Mouse (Mus musculus) lung, postnatal 0 days (tissue): ENCODE results near the gene 1700042G07Rik. TPM values are rescaled to one million over a fixed set of nuclear protein-coding genes. Genes with fewer than 3 reads are reported as not detected.
A peak's percentile ranks its signal among the peaks of the same experiment; 100 is the strongest.

Source experiments
- ATAC-seq: fragments of 200-750 bp; cut with Nextera tagmentation; 2 replicates; pipeline ENCODE4 v1.8.0; 2017; ENCODE audit warnings: moderate library complexity
- DNase-seq: peaks from one replicate; pipeline ENCODE4 v3.0.0-alpha.2; 2016; ENCODE audit warnings: low spot score
- H3K27ac ChIP-seq: fragments of 300-500 bp; sonication (generic); 2 replicates; pipeline ENCODE4 v1.5.1; 2014; ENCODE audit warnings: antibody characterized with exemption, mild to moderate bottlenecking, low read length, mixed read lengths
- H3K27me3 ChIP-seq: fragments of 300-500 bp; sonication (generic); replicated peaks from 2 replicates; pipeline ENCODE4 v1.6.1; 2014; ENCODE audit warnings: low read length, mixed read lengths; ENCODE audit not compliant: insufficient read depth
- H3K36me3 ChIP-seq: fragments of 300-500 bp; sonication (generic); 2 replicates; pipeline ENCODE4 v1.6.1; 2014; ENCODE audit warnings: low read length, mixed read lengths; ENCODE audit not compliant: insufficient read depth
- H3K4me1 ChIP-seq: fragments of 300-500 bp; sonication (generic); 2 replicates; pipeline ENCODE4 v1.6.1; 2014; ENCODE audit warnings: antibody characterized with exemption, low read depth, low read length, mixed read lengths; ENCODE audit not compliant: insufficient read depth
- H3K4me2 ChIP-seq: fragments of 300-500 bp; sonication (generic); replicated peaks from 2 replicates; pipeline ENCODE4 v1.6.1; 2014; ENCODE audit warnings: low read depth, mild to moderate bottlenecking, low read length, moderate library complexity, mixed read lengths
- H3K4me3 ChIP-seq: fragments of 300-500 bp; sonication (generic); 2 replicates; pipeline ENCODE4 v1.5.1; 2014; ENCODE audit warnings: low read depth, low read length
- H3K9ac ChIP-seq: fragments of 300-500 bp; sonication (generic); replicated peaks from 2 replicates; pipeline ENCODE4 v1.6.1; 2014; ENCODE audit warnings: low read depth, mild to moderate bottlenecking
- H3K9me3 ChIP-seq: fragments of 300-500 bp; sonication (generic); 2 replicates; pipeline ENCODE4 v1.6.1; 2016; ENCODE audit warnings: low read length, mixed read lengths
- CTCF ChIP-seq: IDR thresholded peaks from 2 replicates; pipeline ENCODE4 v1.5.1; 2016; ENCODE audit warnings: antibody characterized with exemption, mild to moderate bottlenecking
- EP300 ChIP-seq: IDR thresholded peaks from 2 replicates; pipeline ENCODE4 v1.6.1; 2016; ENCODE audit warnings: antibody characterized with exemption, mild to moderate bottlenecking, control low read depth
- WGBS: fragments of 180-500 bp; shearing (Covaris S2); extraction: QIAGEN DNeasy Blood & Tissue Kit; methylation state at CpG from one replicate; pipeline ENCODE4 v1.1.7; 2014; 5-methylcytosine and 5-hydroxymethylcytosine counted together
- polyA plus RNA-seq: library from polyadenylated mRNA; unstranded; fragments of >200 nt; fragmentation: Nextera tagmentation; extraction: Ambion mirVana; gene quantifications from 2 replicates; pipeline ENCODE4 v1.2.1, GENCODE M21; 2015

Gene 1700042G07Rik
- not detected in 2 replicates for polyA plus RNA-seq

- no peak for ATAC-seq
- Histone ChIP-seq H3K4me1 (peaks cover 10% of the 10 kb centered on the region), H3K27me3 (no peaks in the 10 kb centered on the region), H3K27ac (peak within 1 kb of the TSS; percentile 95), H3K9me3 (no peaks in the 10 kb centered on the region), H3K9ac (no peak within 1 kb of the TSS), H3K36me3 (no peaks in the 10 kb centered on the region), H3K4me3 (no peak within 1 kb of the TSS), H3K4me2 (no peak within 1 kb of the TSS)
- DNase-seq: no peak
- 82% methylated on average over 6 of the region's 6 CpGs for WGBS
- no peak for TF ChIP-seq CTCF
- TF ChIP-seq EP300: no peak
Measured at GRCm38 (mm10) chr4:116173072-116173471, at the start of gene 1700042G07Rik, which contains the start of gene Gm49337. TSS of gene 1700042G07Rik (plus strand) at chr4:116173372. TSS of gene Gm49337 (plus strand) at chr4:116173384.

DNA sequence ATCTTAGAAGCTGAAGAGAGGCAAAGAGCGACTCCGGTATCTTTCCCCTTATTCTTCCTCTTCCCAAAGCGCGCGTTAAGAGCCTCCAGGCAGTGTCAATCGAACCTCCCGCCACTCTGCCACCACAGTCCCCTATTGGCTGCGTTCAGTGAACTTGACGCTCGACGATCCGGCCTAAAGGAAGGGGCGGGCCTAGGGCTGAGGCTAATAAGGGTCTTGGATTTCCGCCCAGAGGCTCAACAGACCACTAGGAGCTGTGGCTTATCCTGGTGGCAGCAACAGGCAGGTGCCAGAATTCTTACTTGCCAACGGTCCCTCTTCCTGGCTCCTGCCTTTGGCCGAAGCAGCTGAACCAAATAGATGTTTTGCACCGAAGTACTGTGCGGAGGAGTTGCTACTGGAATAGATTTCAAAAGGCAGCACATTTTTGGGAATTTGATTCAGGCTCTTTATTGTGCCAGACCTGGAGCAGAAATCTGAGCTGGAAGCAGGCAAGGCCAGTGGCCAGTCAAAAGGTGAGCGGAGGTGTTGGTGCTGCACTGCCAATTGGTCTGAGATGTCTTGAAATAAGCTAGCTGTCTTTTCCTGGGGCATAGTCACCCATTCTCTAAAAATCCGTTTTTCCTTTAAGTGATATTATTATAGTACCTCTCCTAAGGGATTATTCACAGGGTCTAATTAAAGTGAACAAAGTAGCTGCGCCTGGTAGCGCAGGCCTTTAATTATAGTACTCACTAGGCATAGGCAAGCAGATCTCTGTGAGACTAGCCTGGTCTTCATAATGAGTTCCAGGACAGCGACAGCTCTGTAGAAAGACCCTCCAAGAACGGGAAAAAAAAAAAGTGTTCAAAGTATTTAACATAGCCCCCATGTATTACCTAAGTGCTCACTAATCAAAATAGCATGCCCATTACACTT lies 49.3 kb upstream of the 1700042G07Rik start, which contains the start of the genes Rad54l and Pomgnt1:
Rad54l (minus strand) TSS at position 89 of the 918 bp plus-strand sequence.
Pomgnt1 (plus strand) TSS at position 239 of the 918 bp plus-strand sequence.
- Histone ChIP-seq H3K4me3 (peak within 1 kb of the TSS; percentile 39), H3K9ac (0 out of 2 replicates have a peak within 1 kb of the TSS, but pooled peaks have one; percentile 16), H3K36me3 (no peaks in the 10 kb centered on the region), H3K9me3 (no peaks in the 10 kb centered on the region), H3K4me1 (peaks cover 3% of the 10 kb centered on the region; the same call in 1 of the 2 replicates), H3K4me2 (peak within 1 kb of the TSS; percentile 56), H3K27me3 (no peaks in the 10 kb centered on the region), H3K27ac (0 out of 2 replicates have a peak within 1 kb of the TSS, but pooled peaks have one; percentile 39)
- TF ChIP-seq EP300 (no peak), CTCF (peak; percentile 56)
- WGBS: 4% methylated on average over 24 of the region's 24 CpGs
- peak; percentile 99 for ATAC-seq
- DNase-seq: peak; percentile 96

GRCm38 (mm10) chr4:116125803-116126386 lies 47.3 kb upstream of the 1700042G07Rik start:
- Histone ChIP-seq H3K9me3 (no peaks in the 10 kb centered on the region), H3K4me3 (no peak overlapping the region), H3K4me2 (no peak overlapping the region), H3K4me1 (peaks cover 3% of the 10 kb centered on the region; the same call in 1 of the 2 replicates), H3K9ac (no peak overlapping the region), H3K27me3 (no peaks in the 10 kb centered on the region), H3K36me3 (no peaks in the 10 kb centered on the region), H3K27ac (no peak overlapping the region)
- WGBS: 75% methylated on average over 4 of the region's 4 CpGs
- TF ChIP-seq CTCF: no peak
- no peak for TF ChIP-seq EP300
- DNase-seq (no peak), ATAC-seq (no peak)

DNA sequence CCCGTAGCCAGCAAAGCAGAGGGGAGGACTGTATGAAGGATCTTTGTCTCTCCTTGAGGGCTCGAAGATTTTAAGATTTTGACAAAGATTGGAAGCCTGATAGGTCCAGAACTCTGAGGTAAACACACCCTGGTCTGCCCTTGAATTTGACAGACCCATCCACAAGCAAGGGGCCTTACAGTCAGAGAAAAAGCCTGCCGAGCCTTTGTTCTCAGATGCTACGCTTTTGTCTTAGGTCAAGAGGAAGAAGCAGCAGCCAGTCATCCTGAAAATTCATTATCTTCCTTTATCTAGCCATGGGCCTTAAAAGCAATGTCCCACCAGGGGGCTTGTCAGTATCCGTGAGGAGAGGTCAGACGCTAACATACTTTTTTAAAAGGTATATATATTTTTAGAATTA lies 45.2 kb upstream of the 1700042G07Rik start:
- ATAC-seq (no peak), DNase-seq (no peak)
- peaks cover 3% of the 10 kb centered on the region; the same call in 1 of the 2 replicates for H3K4me1 ChIP-seq
- no peaks in the 10 kb centered on the region for H3K27me3 ChIP-seq
- no peaks in the 10 kb centered on the region for H3K36me3 ChIP-seq
- H3K9me3 ChIP-seq: no peaks in the 10 kb centered on the region
- no peak overlapping the region for H3K9ac ChIP-seq
- 74% methylated on average over 6 of the region's 6 CpGs for WGBS
- H3K27ac ChIP-seq: no peak overlapping the region
- no peak overlapping the region for H3K4me2 ChIP-seq
- no peak overlapping the region for H3K4me3 ChIP-seq
- no peak for TF ChIP-seq EP300
- TF ChIP-seq CTCF: no peak

- WGBS: 77% methylated on average over 4 of the region's 4 CpGs
- Histone ChIP-seq H3K36me3 (no peaks in the 10 kb centered on the region), H3K9me3 (no peaks in the 10 kb centered on the region), H3K4me2 (no peak overlapping the region), H3K4me1 (no peaks in the 10 kb centered on the region), H3K4me3 (no peak overlapping the region), H3K9ac (no peak overlapping the region), H3K27ac (no peak overlapping the region), H3K27me3 (no peaks in the 10 kb centered on the region)
- ATAC-seq: no peak
- no peak for DNase-seq
- no peak for TF ChIP-seq CTCF
- TF ChIP-seq EP300: no peak
Measured at GRCm38 (mm10) chr4:116133126-116133525, 40.0 kb upstream of the 1700042G07Rik start.

GRCm38 (mm10) chr4:116134990-116135389 lies 38.2 kb upstream of the 1700042G07Rik start:
- DNase-seq (peak; percentile 88), ATAC-seq (no peak; the same call in 1 of the 2 replicates)
- Histone ChIP-seq H3K4me3 (no peak overlapping the region), H3K27me3 (no peaks in the 10 kb centered on the region), H3K4me2 (no peak overlapping the region), H3K9ac (no peak overlapping the region), H3K36me3 (no peaks in the 10 kb centered on the region), H3K9me3 (no peaks in the 10 kb centered on the region), H3K4me1 (no peaks in the 10 kb centered on the region), H3K27ac (no peak overlapping the region)
- 19% methylated on average over 2 of the region's 2 CpGs for WGBS
- TF ChIP-seq EP300 (no peak), CTCF (peak; percentile 95)
